Mouse (Mus musculus): Measurements from ENCODE around the gene Serpine2. TPM values are rescaled to one million over a fixed set of nuclear protein-coding genes. Genes with fewer than 3 reads are reported as not detected.

Serpine2 gene
- polyA plus RNA-seq, 1 experiment: 46.7 TPM

GRCm38 (mm10) chr1:79756417-79756816 is 104.6 kb downstream of the Serpine2 start:
- Histone ChIP-seq H3K27me3 (ENCODE audit: control insufficient read depth, insufficient read depth, low read length) (no peaks in the 10 kb centered on the region), H3K27ac (ENCODE audit: control insufficient read depth, insufficient read depth, low read length) (no peak overlapping the region), H3K4me3 (ENCODE audit: control insufficient read depth, insufficient read depth, low read length) (no peak overlapping the region), H3K4me1 (replicated peaks; ENCODE audit: control insufficient read depth, insufficient read depth, low read length) (peaks cover 16% of the 10 kb centered on the region), H3K36me3 (ENCODE audit: control insufficient read depth, insufficient read depth, low read length) (no peaks in the 10 kb centered on the region)
- no peak for DNase-seq
- WGBS: 87% methylated on average over 5 of the region's 5 CpGs
- TF ChIP-seq POLR2A (IDR thresholded peaks at IDR 0.05; ENCODE audit: control insufficient read depth, extremely low read depth, insufficient read depth, low read length, poor library complexity) (no peak), CTCF (IDR thresholded peaks at IDR 0.05; ENCODE audit: borderline replicate concordance, control insufficient read depth, extremely low read depth, insufficient read depth, low read length, poor library complexity) (no peak)

GRCm38 (mm10) chr1:79755376-79755775 is 105.6 kb downstream of the Serpine2 start:
- Histone ChIP-seq H3K36me3 (ENCODE audit: control insufficient read depth, insufficient read depth, low read length) (no peaks in the 10 kb centered on the region), H3K4me1 (replicated peaks; ENCODE audit: control insufficient read depth, insufficient read depth, low read length) (peaks cover 11% of the 10 kb centered on the region), H3K27ac (ENCODE audit: control insufficient read depth, insufficient read depth, low read length) (no peak overlapping the region), H3K27me3 (ENCODE audit: control insufficient read depth, insufficient read depth, low read length) (no peaks in the 10 kb centered on the region), H3K4me3 (ENCODE audit: control insufficient read depth, insufficient read depth, low read length) (no peak overlapping the region)
- WGBS: 80% methylated on average over 2 of the region's 2 CpGs
- no peak for DNase-seq
- no peak for TF ChIP-seq POLR2A (IDR thresholded peaks at IDR 0.05; ENCODE audit: control insufficient read depth, extremely low read depth, insufficient read depth, low read length, poor library complexity)
- TF ChIP-seq CTCF (IDR thresholded peaks at IDR 0.05; ENCODE audit: borderline replicate concordance, control insufficient read depth, extremely low read depth, insufficient read depth, low read length, poor library complexity): no peak

GRCm38 (mm10) chr1:79754936-79755335 is 106.0 kb downstream of the Serpine2 start:
- no peak for DNase-seq
- no peaks in the 10 kb centered on the region for H3K27me3 ChIP-seq (ENCODE audit: control insufficient read depth, insufficient read depth, low read length)
- H3K36me3 ChIP-seq (ENCODE audit: control insufficient read depth, insufficient read depth, low read length): no peaks in the 10 kb centered on the region
- WGBS: 93% methylated on average over 3 of the region's 3 CpGs
- TF ChIP-seq CTCF (IDR thresholded peaks at IDR 0.05; ENCODE audit: borderline replicate concordance, control insufficient read depth, extremely low read depth, insufficient read depth, low read length, poor library complexity) (no peak), POLR2A (IDR thresholded peaks at IDR 0.05; ENCODE audit: control insufficient read depth, extremely low read depth, insufficient read depth, low read length, poor library complexity) (no peak)
- peaks cover 11% of the 10 kb centered on the region for H3K4me1 ChIP-seq (replicated peaks; ENCODE audit: control insufficient read depth, insufficient read depth, low read length)
- H3K27ac ChIP-seq (ENCODE audit: control insufficient read depth, insufficient read depth, low read length): no peak overlapping the region
- H3K4me3 ChIP-seq (ENCODE audit: control insufficient read depth, insufficient read depth, low read length): no peak overlapping the region

GRCm38 (mm10) chr1:79753456-79753855 is 107.5 kb downstream of the Serpine2 start:
- 96% methylated on average over 3 of the region's 3 CpGs for WGBS
- Histone ChIP-seq H3K27me3 (ENCODE audit: control insufficient read depth, insufficient read depth, low read length) (no peaks in the 10 kb centered on the region), H3K36me3 (ENCODE audit: control insufficient read depth, insufficient read depth, low read length) (no peaks in the 10 kb centered on the region), H3K4me1 (replicated peaks; ENCODE audit: control insufficient read depth, insufficient read depth, low read length) (peaks cover 11% of the 10 kb centered on the region), H3K27ac (ENCODE audit: control insufficient read depth, insufficient read depth, low read length) (no peak overlapping the region), H3K4me3 (ENCODE audit: control insufficient read depth, insufficient read depth, low read length) (no peak overlapping the region)
- no peak for TF ChIP-seq CTCF (IDR thresholded peaks at IDR 0.05; ENCODE audit: borderline replicate concordance, control insufficient read depth, extremely low read depth, insufficient read depth, low read length, poor library complexity)
- TF ChIP-seq POLR2A (IDR thresholded peaks at IDR 0.05; ENCODE audit: control insufficient read depth, extremely low read depth, insufficient read depth, low read length, poor library complexity): no peak
- DNase-seq: no peak

- Histone ChIP-seq H3K4me1 (replicated peaks; ENCODE audit: control insufficient read depth, insufficient read depth, low read length) (peaks cover 11% of the 10 kb centered on the region), H3K4me3 (ENCODE audit: control insufficient read depth, insufficient read depth, low read length) (no peak overlapping the region), H3K27me3 (ENCODE audit: control insufficient read depth, insufficient read depth, low read length) (no peaks in the 10 kb centered on the region), H3K36me3 (ENCODE audit: control insufficient read depth, insufficient read depth, low read length) (no peaks in the 10 kb centered on the region), H3K27ac (ENCODE audit: control insufficient read depth, insufficient read depth, low read length) (no peak overlapping the region)
- WGBS: 79% methylated on average over 4 of the region's 4 CpGs
- no peak for TF ChIP-seq POLR2A (IDR thresholded peaks at IDR 0.05; ENCODE audit: control insufficient read depth, extremely low read depth, insufficient read depth, low read length, poor library complexity)
- TF ChIP-seq CTCF (IDR thresholded peaks at IDR 0.05; ENCODE audit: borderline replicate concordance, control insufficient read depth, extremely low read depth, insufficient read depth, low read length, poor library complexity): no peak
- DNase-seq: no peak
Observed at GRCm38 (mm10) chr1:79752714-79753340, 108.2 kb downstream of the Serpine2 start.

- Histone ChIP-seq H3K4me1 (replicated peaks; ENCODE audit: control insufficient read depth, insufficient read depth, low read length) (peaks cover 11% of the 10 kb centered on the region), H3K36me3 (ENCODE audit: control insufficient read depth, insufficient read depth, low read length) (no peaks in the 10 kb centered on the region), H3K4me3 (ENCODE audit: control insufficient read depth, insufficient read depth, low read length) (no peak overlapping the region), H3K27me3 (ENCODE audit: control insufficient read depth, insufficient read depth, low read length) (no peaks in the 10 kb centered on the region), H3K27ac (ENCODE audit: control insufficient read depth, insufficient read depth, low read length) (peak overlapping the region; percentile 38; the same call in 1 of the 2 replicates)
- DNase-seq: no peak
- 47% methylated on average over 7 of the region's 7 CpGs for WGBS
- TF ChIP-seq POLR2A (IDR thresholded peaks at IDR 0.05; ENCODE audit: control insufficient read depth, extremely low read depth, insufficient read depth, low read length, poor library complexity): no peak
- no peak for TF ChIP-seq CTCF (IDR thresholded peaks at IDR 0.05; ENCODE audit: borderline replicate concordance, control insufficient read depth, extremely low read depth, insufficient read depth, low read length, poor library complexity)
Observed at GRCm38 (mm10) chr1:79752015-79752695, 108.8 kb downstream of the Serpine2 start.

Measured in thymus, adult 2 months (tissue).